Comparison of ENCODE assay signal across 24 mouse cellular contexts in the genomic region with DNA sequence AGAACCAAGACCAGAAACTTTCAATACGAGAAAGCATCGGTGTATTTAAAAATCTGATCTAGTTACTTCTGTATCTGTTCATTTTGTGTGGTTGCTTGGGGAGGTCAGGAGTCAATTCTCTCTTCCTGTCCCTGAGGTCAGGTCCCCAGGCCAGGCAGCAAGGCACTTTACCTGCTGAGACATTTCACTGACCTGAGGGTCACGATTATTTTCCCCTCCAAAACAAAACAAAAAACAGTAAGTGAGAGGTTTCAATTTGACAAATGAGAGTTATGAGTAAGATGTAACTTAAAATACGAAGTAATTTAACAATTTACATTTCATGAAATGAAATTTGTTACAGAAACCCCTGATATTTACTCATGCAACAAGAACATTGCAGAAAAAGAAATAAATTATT. TPM values are rescaled to one million over a fixed set of nuclear protein-coding genes. Genes with fewer than 3 reads are reported as not detected.
DNase-seq lines count a peak whose midpoint lies in the region; ATAC-seq and TF ChIP-seq lines count a peak whose summit lies in the region.
"Had no signal": no experiment of that assay in that cellular context is flagged by ENCODE, and none has a peak within 500 bp of the region (broad histone marks: within the 10 kb centered on the region; RNA-seq: fewer than 3 reads in every experiment).

No protein-coding gene starts in this region.

- H3K27ac ChIP-seq in gastrocnemius, adult 2 months = peak overlapping the region; percentile 46; the same call in 1 of the 2 replicates
- H3K27ac ChIP-seq in midbrain, embryonic 11.5 days (ENCODE audit: low read depth, low read length) = no peak overlapping the region
- no peak overlapping the region for H3K27ac ChIP-seq in midbrain, embryonic 13.5 days
- peak overlapping the region; percentile 15 for H3K27ac ChIP-seq in brown adipose tissue, adult 24 weeks (replicated peaks; ENCODE audit: low read depth, low read length)
- H3K27ac ChIP-seq in embryonic facial prominence, embryonic 10.5 days (replicated peaks) = no peak overlapping the region
- H3K27ac ChIP-seq: embryonic facial prominence, embryonic 12.5 days; forebrain, embryonic 13.5 days; forebrain, embryonic 15.5 days had no signal

- H3K4me1 ChIP-seq in midbrain, embryonic 11.5 days (ENCODE audit: control insufficient read depth, insufficient read depth, low read length) = no peaks in the 10 kb centered on the region; the same call in 1 of the 2 replicates
- peaks cover 11% of the 10 kb centered on the region; the same call in 1 of the 2 replicates for H3K4me1 ChIP-seq in midbrain, embryonic 13.5 days (replicated peaks)
- H3K4me1 ChIP-seq in brown adipose tissue, adult 24 weeks (ENCODE audit: control insufficient read depth, insufficient read depth, insufficient read length, low read length) = peaks cover 8% of the 10 kb centered on the region; the same call in 1 of the 2 replicates
- H3K4me1 ChIP-seq in embryonic facial prominence, embryonic 10.5 days = peaks cover 23% of the 10 kb centered on the region
- H3K4me1 ChIP-seq: embryonic facial prominence, embryonic 12.5 days had no signal

- no peak for TF ChIP-seq CTCF in gastrocnemius, adult 2 months (IDR thresholded peaks at IDR 0.05)

- no peak overlapping the region for H3K9ac ChIP-seq in midbrain, embryonic 11.5 days (ENCODE audit: low read length)
- H3K9ac ChIP-seq in midbrain, embryonic 13.5 days (replicated peaks) = no peak overlapping the region
- H3K9ac ChIP-seq: embryonic facial prominence, embryonic 12.5 days; forebrain, embryonic 13.5 days; forebrain, embryonic 15.5 days; forebrain, postnatal 0 days had no signal

- H3K36me3 ChIP-seq in midbrain, embryonic 11.5 days (ENCODE audit: control insufficient read depth, insufficient read depth, low read length) = peaks cover 7% of the 10 kb centered on the region
- H3K36me3 ChIP-seq in midbrain, embryonic 13.5 days = peaks cover 37% of the 10 kb centered on the region
- H3K36me3 ChIP-seq in embryonic facial prominence, embryonic 10.5 days (replicated peaks) = peaks cover 80% of the 10 kb centered on the region

- 73% methylated on average over 4 of the region's 4 CpGs for WGBS in midbrain, embryonic 11.5 days
- 79% methylated on average over 4 of the region's 4 CpGs for WGBS in midbrain, embryonic 13.5 days
- WGBS in embryonic facial prominence, embryonic 10.5 days = 54% methylated on average over 4 of the region's 4 CpGs

- no peak for ATAC-seq in midbrain, embryonic 11.5 days (ENCODE audit: low FRiP score)
- ATAC-seq in midbrain, embryonic 13.5 days = no peak
- ATAC-seq: activated CD4-positive, CD25-positive, alpha-beta regulatory T cell, adult 4 months; forebrain, embryonic 13.5 days; forebrain, embryonic 15.5 days; forebrain, postnatal 0 days; Patski had no signal

- DNase-seq in gastrocnemius, adult 2 months = no peak
- no peak for DNase-seq in gastrocnemius, adult 8-10 months (ENCODE audit: low spot score in 2 of 2)
- peak; percentile 57 for DNase-seq in midbrain, embryonic 11.5 days (ENCODE audit: low spot score, missing footprints)
- no peak for DNase-seq in embryonic facial prominence, embryonic 10.5 days (ENCODE audit: low spot score)
- no peak for DNase-seq in frontal cortex, adult 2 months (ENCODE audit: extremely low spot score in 1 of 2, low spot score in 1 of 2)
- DNase-seq: adrenal gland, adult 8-10 months; adrenal gland, postnatal 14 days; adrenal gland, postnatal 36 days; cerebellum, adult 11 months; cerebellum, adult 18-20 months; cerebellum, adult 8-10 months; cerebellum, adult 9-11 months; cerebellum, postnatal 14 days; cerebellum, postnatal 36 days; embryo, embryonic 11 days; forebrain, postnatal 0 days had no signal

- intact Hi-C loops in gastrocnemius, adult 2 months (cut with DNase I) = no loop called here

- no peak overlapping the region for H3K4me3 ChIP-seq in gastrocnemius, adult 2 months
- no peak overlapping the region for H3K4me3 ChIP-seq in midbrain, embryonic 11.5 days (ENCODE audit: low read depth, low read length)
- H3K4me3 ChIP-seq in midbrain, embryonic 13.5 days (replicated peaks) = no peak overlapping the region
- H3K4me3 ChIP-seq in brown adipose tissue, adult 24 weeks (ENCODE audit: insufficient read depth, low read depth, low read length) = no peak overlapping the region
- no peak overlapping the region for H3K4me3 ChIP-seq in embryonic facial prominence, embryonic 10.5 days
- H3K4me3 ChIP-seq: embryonic facial prominence, embryonic 12.5 days; forebrain, embryonic 13.5 days; forebrain, embryonic 15.5 days had no signal

- no peaks in the 10 kb centered on the region for H3K9me3 ChIP-seq in midbrain, embryonic 11.5 days (ENCODE audit: control insufficient read depth, low read length)
- H3K9me3 ChIP-seq in midbrain, embryonic 13.5 days = no peaks in the 10 kb centered on the region
- H3K9me3 ChIP-seq in embryonic facial prominence, embryonic 10.5 days = no peaks in the 10 kb centered on the region
- H3K9me3 ChIP-seq: embryonic facial prominence, embryonic 12.5 days; forebrain, embryonic 13.5 days; forebrain, embryonic 15.5 days; G1E had no signal

- H3K27me3 ChIP-seq in midbrain, embryonic 11.5 days (ENCODE audit: control insufficient read depth, insufficient read depth, low read length) = no peaks in the 10 kb centered on the region
- H3K27me3 ChIP-seq in midbrain, embryonic 13.5 days = no peaks in the 10 kb centered on the region
- H3K27me3 ChIP-seq in embryonic facial prominence, embryonic 10.5 days (replicated peaks; ENCODE audit: low read depth, poor library complexity, severe bottlenecking) = no peaks in the 10 kb centered on the region
- H3K27me3 ChIP-seq: embryonic facial prominence, embryonic 12.5 days; forebrain, embryonic 13.5 days; forebrain, embryonic 15.5 days; Patski had no signal

- H3K4me2 ChIP-seq in midbrain, embryonic 11.5 days = no peak overlapping the region
- no peak overlapping the region for H3K4me2 ChIP-seq in midbrain, embryonic 13.5 days (replicated peaks)
- H3K4me2 ChIP-seq: embryonic facial prominence, embryonic 12.5 days; forebrain, embryonic 13.5 days; forebrain, embryonic 15.5 days had no signal

RNA-seq across cellular contexts. Expression of a gene that starts 54.9 kb away (rescaled TPM):
- 1 to 10 TPM; 4.8 to 5.5 TPM for total RNA-seq in gastrocnemius, adult 2 months (2021)
- 1 to 10 TPM; 2.2 to 6.9 (median 4.5) TPM for total RNA-seq in gastrocnemius, adult 8-10 months (2022)
- polyA plus RNA-seq in midbrain, embryonic 11.5 days (2014; fragmentation: Nextera tagmentation; extraction: Ambion mirVana) = 25.4 and 29.3 TPM in 2 replicates
- polyA plus RNA-seq in midbrain, embryonic 13.5 days (2015; fragmentation: Nextera tagmentation; extraction: Ambion mirVana) = 17.0 and 17.6 TPM in 2 replicates
- 2.1 and 8.8 TPM in 2 replicates for polyA plus RNA-seq in brown adipose tissue, adult 24 weeks (2012; ENCODE audit: insufficient read depth, insufficient read length, missing spikeins)
- 24.6 and 28.8 TPM in 2 replicates for polyA plus RNA-seq in embryonic facial prominence, embryonic 10.5 days (2016; fragmentation: Nextera tagmentation; extraction: Ambion mirVana)
- polyA plus RNA-seq in frontal cortex, adult 2 months (2012; rRNA removed) = 12.0 and 12.3 TPM in 2 replicates

RNA-seq across cellular contexts. Expression of a gene that starts 54.9 kb away (rescaled TPM):
- 10 to 100 TPM in 1 of 2 experiments, 1 to 10 TPM in 1; 8.7 to 11.6 TPM for total RNA-seq in gastrocnemius, adult 2 months (2021)
- total RNA-seq in gastrocnemius, adult 8-10 months (2022) = 10 to 100 TPM; 12.5 to 17.6 (median 15.5) TPM
- 27.3 and 28.1 TPM in 2 replicates for polyA plus RNA-seq in midbrain, embryonic 11.5 days (2014; fragmentation: Nextera tagmentation; extraction: Ambion mirVana)
- polyA plus RNA-seq in midbrain, embryonic 13.5 days (2015; fragmentation: Nextera tagmentation; extraction: Ambion mirVana) = 22.8 and 23.9 TPM in 2 replicates
- 6.9 and 8.8 TPM in 2 replicates for polyA plus RNA-seq in brown adipose tissue, adult 24 weeks (2012; ENCODE audit: insufficient read depth, insufficient read length, missing spikeins)
- 17.4 and 17.9 TPM in 2 replicates for polyA plus RNA-seq in embryonic facial prominence, embryonic 10.5 days (2016; fragmentation: Nextera tagmentation; extraction: Ambion mirVana)
- 29.9 and 30.3 TPM in 2 replicates for polyA plus RNA-seq in frontal cortex, adult 2 months (2012; rRNA removed)

Comparison
In these comparisons a context has a peak if more than half of its experiments do, and no peak if none do; other contexts are left out.
1. H3K27ac ChIP-seq: peak in gastrocnemius, adult 2 months (single experiment) and brown adipose tissue, adult 24 weeks (single experiment); none in midbrain, embryonic 11.5 days (single experiment), midbrain, embryonic 13.5 days (single experiment) and embryonic facial prominence, embryonic 10.5 days (single experiment).